Mouse (Mus musculus) c-Kit-positive CD71-positive TER-119-negative erythroid progenitor cells, embryonic 14.5 days (primary cell): Measurements from ENCODE around the gene Pif1.
A peak's percentile ranks its signal among the peaks of the same experiment; 100 is the strongest.

Experiments used
- DNase-seq: peaks from one replicate; pipeline ENCODE4 v3.0.0-alpha.2; 2013; ENCODE audit warnings: low read depth

Gene Pif1

GRCm38 (mm10) chr9:65561016-65561415 lies 25.9 kb upstream of the Pif1 start:
- no peak for DNase-seq

DNA sequence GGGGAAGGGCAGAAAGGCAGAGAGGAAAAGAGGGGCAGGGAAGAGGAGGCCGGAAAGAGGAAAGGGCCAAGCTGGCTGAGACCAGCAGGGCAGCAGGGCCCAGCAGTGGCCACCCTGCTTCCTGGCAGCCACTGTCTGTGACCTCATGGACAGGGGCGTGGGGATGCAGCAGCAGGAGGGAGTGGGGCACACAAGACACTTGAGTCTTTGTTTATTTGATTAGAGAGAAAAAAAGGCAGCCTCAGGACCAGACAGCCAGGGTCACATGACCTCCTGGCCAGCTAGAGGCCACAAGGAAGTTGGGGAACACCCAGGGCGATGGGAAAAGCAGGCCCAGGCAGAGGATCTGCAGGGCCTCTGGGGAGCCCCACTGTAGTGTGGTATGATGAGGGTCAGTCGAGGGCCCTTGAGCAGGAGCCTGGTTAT lies 24.9 kb upstream of the Pif1 start:
- DNase-seq: no peak

DNA sequence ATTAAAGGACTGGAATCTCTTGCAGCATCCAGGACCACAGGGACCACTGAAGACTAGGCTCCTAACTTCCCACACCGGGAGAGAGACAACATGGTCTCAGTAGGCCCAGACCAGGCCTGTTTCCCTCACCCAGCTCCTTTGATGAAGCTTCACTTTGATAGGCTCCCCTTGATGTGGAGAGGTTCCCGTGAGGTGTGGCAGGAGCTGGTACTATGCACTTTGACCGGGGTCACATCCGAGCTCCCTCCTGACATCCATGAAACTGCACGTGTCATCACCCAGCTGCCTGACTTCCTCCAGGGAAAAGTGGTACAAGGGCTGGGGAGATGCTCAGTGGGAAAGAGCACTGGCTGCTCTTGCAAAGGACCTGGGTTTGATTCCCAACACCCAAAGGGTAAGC lies 23.9 kb upstream of the Pif1 start:
- DNase-seq: no peak

DNA sequence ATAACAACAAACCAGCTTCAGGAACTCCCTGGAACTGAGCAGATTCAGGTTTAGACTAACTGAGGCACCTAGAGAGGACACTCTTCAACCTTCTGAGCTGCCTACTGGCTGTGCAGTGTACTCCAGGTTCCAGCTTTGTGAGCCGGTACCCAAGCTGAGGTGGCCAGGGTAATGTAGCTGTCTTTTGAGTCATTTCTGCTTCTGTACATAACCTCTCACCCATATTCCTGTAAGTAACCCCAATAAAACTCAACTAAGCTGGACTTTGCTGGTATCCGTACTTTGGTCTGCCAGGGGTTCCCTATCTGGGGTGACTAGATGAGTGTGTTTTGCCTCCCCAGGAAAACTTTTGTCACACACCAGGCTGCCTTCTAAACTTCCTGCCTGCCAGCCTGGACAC lies 22.3 kb upstream of the Pif1 start:
- DNase-seq: no peak

GRCm38 (mm10) chr9:65568787-65569186 lies 18.2 kb upstream of the Pif1 start:
- no peak for DNase-seq

DNA sequence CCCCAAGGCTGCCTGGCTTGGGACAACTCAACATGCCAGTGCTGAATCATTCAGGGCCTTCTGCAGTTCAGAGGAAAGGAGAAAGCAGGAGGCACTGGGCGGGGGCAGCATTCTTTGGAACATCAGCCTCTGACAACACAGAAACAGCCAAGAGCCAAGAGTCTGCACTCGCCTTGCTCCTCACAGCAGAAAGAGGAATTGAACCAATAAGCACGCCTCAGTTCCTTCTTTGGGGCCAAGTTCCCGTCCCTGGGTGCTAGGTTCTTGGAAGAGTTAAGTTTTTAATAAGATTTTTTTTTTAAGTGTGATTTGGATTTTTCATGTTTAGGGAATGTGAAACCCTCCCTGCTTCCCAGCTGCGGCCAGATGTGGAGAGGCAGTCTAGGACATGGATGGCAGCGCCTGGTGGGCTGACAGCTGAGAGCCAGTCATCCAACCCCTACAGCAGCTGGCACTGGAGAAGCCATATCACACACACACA lies 17.4 kb upstream of the Pif1 start:
- DNase-seq: no peak

GRCm38 (mm10) chr9:65572837-65573236 lies 14.1 kb upstream of the Pif1 start:
- DNase-seq: no peak

- DNase-seq: no peak
Observed at GRCm38 (mm10) chr9:65574513-65575392, 12.2 kb upstream of the Pif1 start.

DNA sequence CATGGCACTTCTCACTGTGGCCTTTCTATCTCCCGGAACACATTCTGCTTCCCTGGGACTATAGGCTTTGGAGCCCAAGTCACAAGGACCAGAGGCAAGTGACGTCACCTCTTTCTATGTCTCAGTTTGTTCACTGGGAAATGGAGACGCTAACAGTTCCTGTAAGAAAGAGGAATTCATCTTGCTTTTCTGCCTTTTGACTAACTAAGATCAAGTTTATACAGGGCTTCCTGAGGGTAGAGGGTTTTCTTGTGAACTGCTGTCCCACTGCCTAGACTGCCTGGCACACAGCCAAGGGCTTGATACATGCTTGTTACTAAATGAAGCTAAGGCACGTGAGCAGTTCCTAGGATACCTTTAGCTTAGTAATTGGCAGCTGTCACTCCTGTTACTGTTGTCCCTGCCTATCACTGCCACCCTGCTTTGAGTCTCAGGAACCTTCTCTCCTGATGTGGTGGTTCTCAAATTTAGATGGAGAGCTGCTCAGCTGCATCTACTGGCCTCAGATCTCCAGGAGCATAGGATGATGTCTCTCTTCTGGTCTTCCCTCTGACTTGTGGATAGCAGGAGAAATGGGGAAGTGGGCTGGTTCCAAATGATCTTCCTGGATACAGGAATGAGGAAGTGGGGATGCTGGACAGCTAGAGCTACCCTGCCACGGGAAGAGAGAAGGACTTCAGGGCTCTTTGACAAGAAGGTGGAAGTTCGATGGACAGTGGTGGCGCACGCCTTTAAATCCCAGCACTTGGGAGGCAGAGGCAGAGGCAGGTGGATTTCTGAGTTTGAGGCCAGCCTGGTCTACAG lies 11.4 kb upstream of the Pif1 start:
- peak; percentile 73 for DNase-seq

DNA sequence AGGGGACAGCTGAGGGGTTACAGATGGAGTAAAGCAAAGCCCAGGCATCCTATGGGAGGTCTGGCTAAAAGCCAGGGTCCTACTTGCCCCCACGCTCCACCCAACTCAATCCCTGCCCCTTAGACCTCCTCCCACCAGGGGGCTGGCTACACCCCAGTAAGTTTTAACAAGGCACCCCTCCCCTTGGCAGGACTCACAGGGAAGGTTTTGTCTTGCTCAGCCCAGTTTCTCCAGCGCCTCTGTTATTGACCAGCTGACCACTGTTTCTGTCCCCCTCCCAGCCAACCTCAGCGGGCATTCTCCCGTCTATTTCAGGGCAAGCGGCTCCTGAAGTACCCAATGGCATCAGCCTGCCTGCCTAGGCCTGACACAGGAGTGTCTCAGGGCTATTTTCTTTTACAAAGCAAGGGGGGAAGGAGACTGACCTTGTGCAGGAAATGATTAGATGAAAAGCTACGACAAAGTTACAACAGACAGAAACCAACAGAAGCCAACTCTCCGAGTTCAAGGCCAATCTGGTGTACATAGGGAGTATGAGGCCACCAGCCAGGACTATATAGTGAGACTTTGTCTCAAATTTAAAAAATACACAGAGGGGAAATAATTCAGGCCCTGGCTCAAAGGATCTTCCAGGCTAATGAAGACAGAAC lies 10.0 kb upstream of the Pif1 start:
- no peak for DNase-seq

DNA sequence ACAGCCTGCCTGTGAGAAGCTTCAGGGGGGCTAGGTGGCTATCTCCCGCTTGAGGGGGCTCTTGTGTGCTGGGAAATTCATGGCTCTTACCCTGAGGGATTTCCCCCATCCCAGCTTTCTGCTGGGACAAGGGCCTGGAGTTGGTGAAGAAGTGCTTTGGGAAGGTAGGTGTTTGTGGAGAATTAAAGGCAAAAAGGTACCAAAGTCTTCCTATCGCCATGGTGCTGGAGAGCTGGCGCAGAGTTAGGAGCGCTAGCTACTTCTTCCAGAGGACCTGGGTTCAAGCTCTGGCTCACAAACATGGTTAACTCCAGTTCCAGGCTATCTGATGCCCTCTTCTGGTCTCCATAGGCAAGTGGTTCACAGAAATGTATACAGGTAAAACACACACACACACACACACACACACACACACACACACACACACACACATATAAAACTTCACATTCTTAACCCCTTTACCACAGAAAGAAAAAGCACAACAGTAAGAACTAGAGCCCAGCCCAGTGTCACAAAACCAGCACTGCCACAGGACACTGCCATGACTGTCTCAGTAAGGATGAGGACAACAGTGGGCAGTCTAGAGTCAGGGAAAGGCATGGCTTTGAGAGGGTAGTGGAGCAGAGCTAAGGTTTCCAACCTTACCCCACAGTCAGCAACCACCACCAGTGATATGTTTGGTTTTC lies 9.3 kb upstream of the Pif1 start:
- no peak for DNase-seq

DNA sequence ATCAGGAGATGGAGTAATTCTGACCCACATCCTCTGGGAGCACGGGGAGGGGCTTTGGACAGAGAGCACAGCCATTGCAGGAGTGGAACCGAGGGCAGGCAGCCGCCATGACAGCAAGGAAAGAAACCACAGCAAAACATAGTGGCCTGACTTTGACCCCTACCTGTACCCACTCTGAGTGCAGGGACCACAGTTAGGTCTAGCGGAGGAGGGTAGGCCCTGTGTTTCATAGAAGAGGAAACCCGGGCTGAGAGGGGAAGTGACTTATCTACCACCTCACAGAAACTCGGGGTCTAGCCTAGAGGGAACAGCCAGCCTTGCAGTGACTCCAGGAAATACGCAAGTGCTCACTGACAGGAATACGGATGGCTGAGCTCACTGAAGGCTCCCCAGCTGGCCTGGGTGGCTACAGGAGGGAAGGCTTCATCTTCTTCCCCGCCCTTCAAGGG lies 8.1 kb upstream of the Pif1 start:
- DNase-seq: no peak

DNA sequence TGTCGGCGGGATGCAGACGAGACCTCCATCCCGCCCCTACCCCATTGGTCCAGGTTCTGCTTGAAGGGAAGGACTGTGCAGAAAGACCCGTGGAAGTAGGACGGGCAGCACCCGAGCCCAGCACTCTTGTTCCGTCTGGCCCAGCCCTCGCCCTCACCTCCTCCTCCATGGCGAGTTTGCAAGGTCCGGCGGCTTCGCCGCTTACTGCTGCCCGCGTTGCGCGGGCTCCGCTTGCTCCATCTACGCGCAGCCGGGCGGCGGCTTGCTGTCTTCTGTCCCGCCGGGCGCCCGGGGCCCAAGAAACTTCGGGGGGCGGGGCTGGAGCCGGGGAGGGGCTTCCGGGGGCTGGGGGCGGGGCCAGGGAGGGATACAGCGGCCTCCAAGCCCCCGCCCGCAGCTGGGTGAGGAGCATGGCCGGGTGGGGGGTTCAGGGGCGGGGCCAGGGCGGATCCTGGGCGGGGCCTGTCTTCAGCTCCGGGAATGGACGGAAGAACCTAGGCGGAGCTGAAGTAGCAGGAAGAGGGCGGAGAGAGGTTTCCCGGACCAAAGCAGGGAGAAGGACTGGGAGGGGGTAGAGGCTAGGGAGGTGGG lies 7.1 kb upstream of the Pif1 start, which contains the start of gene Plekho2:
Gene Plekho2 (minus strand): TSS at position 260 of the 591 bp plus-strand sequence.
- peak; percentile 84 for DNase-seq

DNA sequence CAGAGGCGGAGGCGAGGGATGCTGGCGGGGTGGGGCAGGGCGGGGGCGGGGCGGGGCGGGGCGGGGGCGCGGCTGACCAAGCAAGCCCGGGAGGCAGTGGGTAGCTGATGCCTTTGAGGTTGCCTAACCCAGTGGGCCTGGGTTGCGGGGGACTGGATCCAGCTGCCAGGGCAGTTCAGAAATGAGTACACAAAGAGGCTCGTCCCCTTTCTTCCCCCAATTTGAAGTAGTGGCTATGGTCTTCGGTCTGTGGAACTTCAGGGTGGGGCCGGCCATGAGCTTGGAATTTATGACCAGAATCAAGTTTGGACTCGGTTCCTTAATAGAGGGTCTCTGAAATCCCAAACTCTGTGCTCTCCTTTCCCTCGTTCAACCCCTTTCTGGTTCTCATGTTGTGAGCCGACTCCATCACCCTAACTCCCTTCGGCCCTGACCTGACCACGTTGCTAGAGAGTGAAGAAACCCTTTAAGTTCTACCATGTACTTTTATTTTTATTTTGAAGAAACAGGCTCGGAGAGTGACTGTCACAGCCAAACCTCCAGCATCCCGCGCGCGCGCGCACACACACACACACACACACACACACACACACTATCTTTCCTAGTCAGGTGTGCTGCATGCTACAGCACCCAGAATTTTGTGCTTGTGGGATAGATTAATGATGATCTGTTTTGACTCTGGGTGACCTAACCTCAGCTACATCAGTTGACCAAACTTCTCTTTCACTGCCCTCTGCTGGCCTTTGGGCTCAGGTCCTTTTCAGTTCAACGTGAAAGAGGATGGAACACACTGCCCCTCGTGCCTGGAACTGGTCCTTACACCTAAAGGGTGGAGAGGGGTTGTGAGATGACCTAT lies 6.3 kb upstream of the Pif1 start:
- DNase-seq: peak; percentile 95

- DNase-seq: peak; percentile 75
Observed at GRCm38 (mm10) chr9:65583045-65583444, 3.9 kb upstream of the Pif1 start.

- DNase-seq: no peak
Observed at GRCm38 (mm10) chr9:65587270-65587572, 261 bp downstream of the Pif1 start.

- no peak for DNase-seq
Observed at GRCm38 (mm10) chr9:65587573-65588358, 806 bp downstream of the Pif1 start.

GRCm38 (mm10) chr9:65589091-65589490 lies 2.1 kb downstream of the Pif1 start:
- no peak for DNase-seq

GRCm38 (mm10) chr9:65592721-65593120 lies 5.8 kb downstream of the Pif1 start:
- DNase-seq: no peak

GRCm38 (mm10) chr9:65593596-65593995 lies 6.6 kb downstream of the Pif1 start:
- no peak for DNase-seq
